Mouse (Mus musculus) heart, postnatal 25 days (tissue): ENCODE results near the gene Rftn1. TPM values are rescaled to one million over a fixed set of nuclear protein-coding genes. Genes with fewer than 3 reads are reported as not detected.

ENCODE experiments used
- DNase-seq: peaks from one replicate; pipeline ENCODE4 v3.0.0; 2022; ENCODE audit warnings: low spot score
- intact Hi-C: fragments of 180-260 bp; cut with DNase I; formaldehyde crosslinking; loops from one replicate; pipeline ENCODE4 v1.15.1; 2025
- total RNA-seq, 2 experiments: library from RNA; stranded (reverse); gene quantifications; 2 replicates each; pipeline ENCODE4 v1.2.3; 2021

The Rftn1 gene
- total RNA-seq, 2 experiments from 2014 or later, result 50.3 to 51.5 TPM

DNA sequence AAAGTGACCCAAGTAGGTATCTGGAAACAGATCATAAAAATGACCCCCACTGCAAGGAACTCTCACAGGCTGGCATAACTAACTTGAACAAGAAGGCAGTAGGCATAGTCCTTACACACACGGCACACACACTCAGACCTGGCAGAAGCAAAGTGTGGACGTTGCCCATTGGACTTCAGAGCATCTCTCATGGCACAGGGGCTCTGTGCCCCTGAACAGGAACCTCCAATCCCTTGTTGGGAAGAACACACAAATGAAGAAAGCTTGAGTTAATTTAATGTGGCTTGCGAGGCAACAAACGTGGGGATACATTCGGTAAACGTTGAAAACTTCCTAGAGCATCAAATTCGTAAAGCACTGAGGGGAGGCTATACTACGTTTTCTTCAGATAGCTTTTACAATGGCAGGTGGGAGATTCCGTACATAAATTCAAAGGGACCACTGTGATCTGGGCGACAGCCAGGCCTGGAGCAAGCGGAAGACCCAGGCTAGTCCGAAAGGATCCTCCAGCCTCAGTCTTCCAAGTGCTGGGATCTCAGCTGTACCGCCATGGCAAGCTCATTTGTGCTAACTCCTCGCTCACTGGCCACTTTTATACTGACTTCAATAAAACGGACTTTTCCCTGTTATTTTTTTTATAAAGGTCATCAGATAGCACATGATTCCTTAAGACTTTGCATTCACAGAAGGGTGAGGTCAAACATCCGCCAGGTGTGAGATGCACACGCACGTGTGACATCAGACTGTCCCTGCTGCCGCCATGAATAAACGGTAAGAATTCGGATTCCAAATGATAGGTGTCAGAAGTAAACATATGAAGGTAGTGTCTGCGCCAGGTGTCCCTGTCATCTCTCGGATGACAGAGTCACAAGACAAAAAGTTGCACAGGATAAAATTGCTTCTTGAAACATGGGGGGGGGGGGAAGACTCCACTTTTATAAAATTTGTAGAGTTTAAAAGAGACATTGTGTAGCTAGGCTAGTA is 117.2 kb downstream of the Rftn1 start:
- intact Hi-C loops, result no loop called here
- no peak for DNase-seq

DNA sequence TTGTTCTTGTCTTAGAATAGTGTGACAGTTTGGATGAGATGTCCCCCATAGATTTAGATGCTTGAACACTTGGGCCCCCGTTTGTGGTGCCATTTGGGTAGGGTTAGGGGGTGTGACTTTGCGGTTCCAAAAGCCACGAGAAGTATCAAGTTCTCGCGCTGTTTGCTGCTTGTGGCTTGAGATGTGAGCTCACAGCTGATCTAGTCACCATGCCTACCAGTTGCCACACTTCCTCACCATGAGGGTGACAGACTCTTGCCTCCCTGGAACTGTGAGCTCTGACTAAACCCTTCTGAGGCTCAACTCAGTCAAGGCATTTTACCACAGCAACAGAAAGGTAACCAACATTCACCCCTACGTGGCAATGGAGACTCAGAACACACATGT is 118.9 kb downstream of the Rftn1 start:
- DNase-seq, result no peak

DNA sequence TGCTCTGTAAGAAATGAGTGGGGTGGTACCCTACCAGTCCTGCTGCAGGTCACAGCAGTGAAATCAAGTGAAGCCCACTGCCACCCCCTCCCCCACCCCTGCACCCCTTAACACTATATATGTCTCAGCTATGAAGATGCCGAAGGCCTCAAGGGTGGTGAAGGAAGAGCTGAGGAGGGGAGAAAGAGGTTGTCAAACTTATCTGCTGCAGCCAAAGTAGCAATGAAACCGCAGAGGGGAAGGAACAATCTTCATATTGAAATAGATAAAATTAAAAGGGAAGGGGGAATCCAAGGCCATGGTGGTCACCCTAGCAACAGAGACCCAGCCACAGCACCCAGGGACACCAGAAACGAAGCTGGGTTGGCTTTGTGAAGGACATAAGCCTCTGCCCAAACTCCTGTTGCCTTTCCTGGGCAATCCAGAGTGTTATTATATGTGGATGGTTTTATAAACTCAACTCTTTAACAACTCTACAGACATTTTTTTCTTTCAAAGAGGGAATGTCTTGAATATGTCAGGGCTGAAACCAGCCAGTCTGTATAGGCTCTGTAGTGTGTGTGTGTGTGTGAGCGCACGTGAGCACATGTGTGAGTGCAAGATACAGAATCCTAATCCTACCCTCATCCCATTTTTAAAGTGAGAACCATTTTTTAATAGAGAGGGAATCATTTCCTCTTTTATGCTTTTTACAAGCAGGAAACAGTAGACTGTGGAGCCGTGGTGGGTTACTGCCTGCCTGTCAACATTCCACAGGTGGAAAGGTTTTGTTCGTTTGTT is 119.5 kb downstream of the Rftn1 start:
- no peak for DNase-seq
- intact Hi-C loops, result no loop called here

More for the DNA sequence above, 118.9 kb downstream of the Rftn1 start:
- intact Hi-C loops, result no loop called here

DNA sequence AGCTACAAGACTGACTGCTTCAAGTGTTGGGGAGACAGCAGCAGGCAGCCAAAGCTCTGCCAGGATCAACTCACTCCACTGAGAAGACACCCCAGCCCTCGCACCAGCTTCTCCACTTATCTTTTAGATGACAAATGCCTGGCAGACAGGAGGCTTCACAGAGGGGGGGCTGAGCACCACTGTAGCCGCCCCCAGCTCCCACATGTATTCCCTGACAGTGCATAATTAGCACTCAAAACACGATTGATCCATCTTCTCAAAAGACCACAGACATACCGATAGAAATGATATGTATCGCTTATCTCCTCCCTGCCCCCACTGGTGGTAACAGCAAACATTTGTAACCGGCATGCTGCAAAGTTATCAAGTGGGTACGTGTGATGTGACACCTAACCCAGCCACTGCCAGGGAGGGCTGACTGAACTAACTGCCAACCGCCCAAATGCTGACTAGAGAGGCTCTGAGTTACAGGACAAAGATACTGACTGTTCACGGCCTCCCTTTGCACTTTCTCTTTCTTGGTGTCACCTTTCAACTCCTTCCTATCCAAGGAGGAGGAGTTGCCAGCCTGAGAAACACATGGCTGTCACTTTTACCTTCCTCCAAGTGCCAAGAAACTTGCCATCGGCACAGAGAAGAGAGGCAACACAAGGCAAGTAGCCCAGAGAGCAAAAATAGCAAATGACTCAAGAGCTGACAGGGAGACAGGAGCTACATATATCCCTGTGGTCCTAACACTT is 120.4 kb downstream of the Rftn1 start:
- DNase-seq, result no peak
- intact Hi-C loops, result no loop called here

DNA sequence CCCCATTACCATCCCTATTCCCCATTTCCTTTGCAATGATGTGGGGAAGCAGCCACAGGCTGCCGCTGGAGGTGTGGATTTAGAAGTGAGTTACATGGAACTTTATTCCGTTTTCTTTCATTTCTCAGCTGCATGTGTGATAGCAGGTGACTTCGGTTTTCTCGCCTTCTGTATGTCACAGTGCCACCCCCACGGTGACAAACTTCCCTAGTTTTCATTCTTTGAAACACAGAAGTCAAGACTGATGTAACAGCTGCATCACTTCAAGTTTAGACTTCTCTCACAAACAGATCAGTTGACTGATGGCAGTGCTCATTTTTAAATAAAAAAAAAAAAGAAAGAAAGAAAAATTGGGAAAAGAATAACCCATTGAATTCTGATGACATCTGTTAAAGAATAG is 121.3 kb downstream of the Rftn1 start:
- DNase-seq, result no peak
- intact Hi-C loops, result no loop called here

DNA sequence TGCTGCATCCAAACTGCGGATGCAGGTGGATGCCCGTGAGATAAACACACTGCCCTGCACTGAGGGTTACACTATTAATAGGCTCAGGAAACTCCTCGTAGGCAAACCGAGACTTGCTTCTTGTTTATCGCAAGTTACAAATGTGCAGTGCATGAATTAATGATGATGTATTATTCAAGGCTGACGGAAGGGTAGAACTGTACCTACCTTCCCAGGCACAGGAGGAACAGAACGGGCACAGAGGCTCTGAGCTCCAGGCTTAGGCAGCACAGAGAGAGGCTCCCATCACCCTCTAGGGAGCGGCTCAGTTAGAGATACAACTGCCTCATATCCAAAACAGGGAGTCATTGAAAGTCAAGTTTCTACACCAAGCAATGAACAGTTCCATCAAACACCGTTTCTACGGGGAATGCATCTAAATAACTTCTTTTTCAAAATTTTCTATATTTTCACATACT is 121.8 kb downstream of the Rftn1 start:
- intact Hi-C loops, result no loop called here
- no peak for DNase-seq

DNA sequence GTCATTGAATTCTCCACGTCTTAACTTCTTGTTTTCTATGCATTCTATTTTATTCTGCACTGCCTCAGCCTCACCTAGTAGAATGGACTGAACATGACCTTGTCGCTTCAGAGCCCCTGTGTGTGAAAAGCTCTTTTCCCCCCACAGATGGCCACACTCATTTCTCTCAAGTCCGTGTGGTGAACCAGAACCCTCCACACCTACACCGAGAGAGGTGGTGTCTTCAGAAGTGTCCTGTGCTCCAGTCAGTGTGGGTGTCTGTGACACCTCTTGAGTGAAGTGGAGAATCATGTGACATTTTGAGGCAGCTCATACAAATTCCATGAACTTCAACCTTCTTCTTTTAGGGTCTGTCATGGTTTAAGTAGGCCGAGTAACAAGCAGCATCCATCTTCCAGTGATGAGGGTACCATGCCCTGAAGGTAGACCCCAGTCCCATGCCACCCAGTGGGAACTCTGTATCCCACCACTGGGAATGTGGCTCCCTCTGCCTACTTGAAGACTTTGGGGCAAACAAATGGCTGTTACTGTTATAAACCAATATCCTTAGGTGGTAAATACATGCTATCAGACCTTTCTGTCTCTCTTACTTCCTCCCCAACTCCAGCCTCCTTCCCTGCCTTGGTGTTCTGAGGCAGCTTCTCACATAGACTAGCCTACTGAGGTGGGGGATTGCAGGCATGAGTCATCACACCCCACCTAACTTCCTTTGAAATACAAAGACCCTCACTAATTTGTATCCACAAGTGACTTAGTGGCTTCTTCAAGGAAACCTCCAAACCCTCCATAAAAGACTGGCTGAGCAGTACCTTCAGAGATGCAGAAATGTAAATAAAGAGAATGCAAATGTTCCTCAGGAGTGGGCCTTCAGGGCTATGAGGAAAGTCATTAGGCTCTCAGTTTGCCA is 122.4 kb downstream of the Rftn1 start:
- intact Hi-C loops, result no loop called here
- DNase-seq, result no peak

DNA sequence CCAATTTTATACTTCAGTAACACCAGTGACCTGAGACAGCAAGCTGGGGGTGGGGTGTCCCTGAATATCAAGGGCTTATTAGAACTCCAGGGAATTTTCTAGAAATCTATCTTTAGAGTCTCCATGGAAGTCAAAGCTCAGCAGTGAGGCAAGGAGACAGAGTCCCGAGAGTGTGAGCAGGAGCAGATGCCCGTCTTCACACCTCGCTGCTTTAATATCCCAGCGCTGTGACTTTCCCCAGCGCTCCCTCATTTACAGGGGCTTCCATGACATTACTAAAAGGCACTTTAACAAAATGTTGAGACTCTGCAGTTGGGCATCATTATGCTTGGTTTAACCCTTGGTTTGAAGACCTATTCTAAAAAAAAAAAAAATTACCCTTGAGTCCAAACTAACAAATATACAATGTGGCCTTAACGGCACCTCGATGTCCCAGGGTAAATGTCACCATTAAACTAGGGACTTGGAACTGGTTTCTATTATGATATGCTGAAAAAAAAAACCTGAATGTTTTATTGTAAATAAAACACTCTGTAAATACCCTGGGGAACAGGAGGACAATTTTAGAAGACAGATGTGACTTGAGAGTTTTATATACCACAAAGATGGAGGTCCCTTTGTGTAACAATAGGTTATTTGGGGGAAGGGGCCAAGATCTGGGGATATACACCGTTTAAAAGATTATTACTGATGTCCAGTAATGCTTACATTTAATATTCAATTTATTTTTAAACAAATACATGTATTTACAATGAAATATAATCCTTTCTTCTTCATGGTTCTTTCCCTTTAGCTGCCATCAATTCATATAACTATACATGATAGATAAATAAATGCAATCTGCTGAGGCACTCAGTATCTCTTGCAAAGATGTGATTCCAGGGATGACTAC is 123.4 kb downstream of the Rftn1 start:
- no peak for DNase-seq
- intact Hi-C loops, result no loop called here

DNA sequence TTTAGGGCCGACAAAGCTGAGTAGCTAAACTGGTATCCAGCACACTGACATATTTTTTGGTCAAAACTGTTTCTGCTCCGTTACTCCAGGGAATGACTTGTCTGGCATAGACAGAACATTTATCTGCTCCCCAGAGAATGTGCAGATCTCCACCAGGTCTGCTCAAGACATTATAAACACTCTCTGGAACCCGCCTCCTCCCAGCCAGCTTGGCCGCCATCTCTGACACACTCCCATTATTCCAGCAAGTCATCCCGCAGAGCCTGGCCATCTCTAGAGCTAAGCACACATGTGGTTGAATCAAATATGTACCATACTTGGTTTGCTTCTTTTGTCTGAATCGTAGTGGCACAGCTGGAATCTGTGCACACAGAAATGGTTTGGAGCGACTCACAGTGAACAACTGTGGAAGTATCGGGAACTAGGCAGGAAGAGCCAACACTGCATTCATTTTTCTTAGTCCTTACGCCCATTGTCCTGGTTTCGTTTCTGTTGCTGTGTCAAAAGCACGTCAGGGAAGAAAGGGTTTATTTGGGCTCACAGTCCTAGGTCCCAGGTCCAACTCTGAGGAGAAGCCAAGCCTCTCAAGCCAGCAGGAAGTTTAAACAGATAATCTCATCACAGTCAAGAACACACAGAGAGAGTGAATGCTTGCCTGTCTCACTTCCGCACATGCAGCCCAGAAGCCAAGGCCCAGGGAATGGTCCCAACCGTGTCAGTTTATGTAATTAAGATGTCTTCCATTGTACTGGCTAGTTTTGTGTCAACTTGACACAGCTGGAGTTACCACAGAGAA is 126.4 kb downstream of the Rftn1 start:
- peak; percentile 29 for DNase-seq
- intact Hi-C loops, result no loop called here

DNA sequence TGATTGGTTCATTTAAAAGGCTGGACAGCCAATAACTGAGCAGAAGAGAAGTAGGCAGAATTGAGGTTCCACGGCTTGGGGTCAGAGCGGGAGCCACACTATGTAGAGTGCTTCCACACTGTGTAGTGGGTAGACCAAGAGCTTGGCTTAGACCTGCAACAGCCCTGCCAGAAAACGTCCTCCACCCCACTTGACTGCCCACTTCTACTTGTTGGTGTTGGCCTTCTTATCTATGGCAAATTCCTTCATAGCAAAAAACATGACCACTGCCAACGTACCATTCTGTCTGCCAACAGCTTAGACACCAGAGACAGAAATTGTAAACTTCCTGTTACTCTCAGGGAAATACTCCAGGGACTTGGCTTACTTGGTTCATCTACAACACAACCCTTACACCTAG is 127.8 kb downstream of the Rftn1 start:
- DNase-seq, result peak; percentile 22
- intact Hi-C loops, result no loop called here

DNA sequence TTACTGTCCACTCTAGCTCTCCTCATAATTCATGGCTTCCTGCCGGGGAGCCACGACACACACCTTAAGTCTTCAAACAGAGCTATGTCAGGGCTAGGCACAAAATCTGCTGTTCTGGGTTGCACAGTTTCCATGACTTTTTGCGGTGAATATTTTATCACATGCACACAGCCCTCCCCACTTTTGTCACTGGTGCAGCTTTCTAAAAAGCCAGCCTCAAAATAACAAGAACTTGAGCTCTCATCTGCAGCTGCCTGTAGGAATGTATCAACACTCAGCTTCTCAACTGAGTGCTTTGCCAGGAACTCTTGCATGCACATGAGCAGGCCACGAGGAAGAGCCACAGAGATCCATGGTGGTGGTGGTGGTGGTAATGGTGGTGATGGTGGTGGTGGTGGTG is 129.0 kb downstream of the Rftn1 start:
- intact Hi-C loops, result no loop called here
- DNase-seq, result no peak

DNA sequence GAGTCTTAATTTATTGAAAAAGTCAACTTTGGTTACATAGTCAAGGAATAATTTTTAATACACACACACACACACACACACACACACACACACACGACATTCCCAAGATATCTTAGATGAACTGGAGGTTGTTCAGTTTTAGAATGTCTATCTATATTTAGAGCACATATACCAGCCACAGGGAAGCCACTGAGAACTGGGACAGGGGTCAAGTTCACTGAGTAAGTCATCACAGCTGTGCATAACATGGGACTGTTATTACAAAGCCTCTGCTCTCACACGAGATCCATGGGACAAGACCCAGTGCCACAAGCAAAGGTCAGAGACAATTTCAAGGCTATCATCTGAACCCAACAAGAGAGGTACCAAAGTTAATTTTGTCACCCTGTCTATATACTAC is 130.3 kb downstream of the Rftn1 start:
- no peak for DNase-seq
- intact Hi-C loops, result no loop called here

DNA sequence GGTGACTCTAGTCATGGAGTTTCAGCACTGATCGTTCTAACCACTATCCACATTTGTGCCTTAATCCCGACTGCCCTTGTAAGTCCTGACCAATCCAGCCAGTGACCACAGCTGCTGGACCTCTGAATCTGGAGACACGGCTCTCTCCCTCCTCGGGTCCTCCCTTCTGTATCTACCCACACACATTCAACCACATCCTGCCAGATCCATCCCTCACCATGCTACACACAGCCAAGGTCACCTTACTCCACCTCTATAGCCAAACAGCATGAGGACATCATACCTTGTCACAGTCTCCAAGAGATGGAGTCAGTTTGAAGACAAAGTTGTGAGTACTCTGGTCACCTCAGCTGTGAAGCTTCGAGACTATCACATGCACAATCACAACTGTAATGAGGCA is 131.1 kb downstream of the Rftn1 start:
- DNase-seq, result no peak
- intact Hi-C loops, result loop anchor here (5.0 kb wide), 1 partner anchor 133 kb away; the partner anchor contains the start of gene Rftn1

DNA sequence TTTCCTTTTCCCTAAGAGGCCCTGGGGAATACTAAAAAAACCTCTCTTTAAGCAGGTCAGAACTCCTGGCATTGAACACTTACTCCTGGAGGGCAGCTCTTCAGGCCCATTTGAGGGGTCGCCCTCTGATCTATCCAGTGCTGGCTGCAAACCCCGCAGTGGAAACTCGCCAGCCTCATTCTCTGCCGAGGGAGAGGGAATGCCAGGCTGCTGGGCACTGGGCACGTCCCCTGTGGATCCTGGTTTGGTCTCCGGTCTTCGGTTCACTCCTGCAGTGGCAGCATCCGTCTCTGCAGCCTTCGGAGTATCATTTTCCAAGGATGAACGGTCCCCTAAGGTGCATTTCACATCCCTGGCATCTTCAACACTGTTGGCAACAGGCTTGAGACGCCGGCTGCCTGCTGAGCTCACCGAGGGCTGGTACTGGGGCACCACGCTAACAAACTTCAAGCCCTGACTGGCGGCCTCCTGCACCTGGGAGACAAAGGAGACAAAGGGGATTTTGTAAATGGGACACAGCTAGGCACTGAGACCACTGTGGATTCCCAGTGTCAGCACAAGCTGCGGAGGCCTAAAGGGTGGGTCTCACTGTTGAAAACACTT is 135.2 kb downstream of the Rftn1 start:
- intact Hi-C loops, result loop anchor here (5.0 kb wide), 1 partner anchor 137 kb away; the partner anchor contains the start of gene Rftn1
- DNase-seq, result no peak

DNA sequence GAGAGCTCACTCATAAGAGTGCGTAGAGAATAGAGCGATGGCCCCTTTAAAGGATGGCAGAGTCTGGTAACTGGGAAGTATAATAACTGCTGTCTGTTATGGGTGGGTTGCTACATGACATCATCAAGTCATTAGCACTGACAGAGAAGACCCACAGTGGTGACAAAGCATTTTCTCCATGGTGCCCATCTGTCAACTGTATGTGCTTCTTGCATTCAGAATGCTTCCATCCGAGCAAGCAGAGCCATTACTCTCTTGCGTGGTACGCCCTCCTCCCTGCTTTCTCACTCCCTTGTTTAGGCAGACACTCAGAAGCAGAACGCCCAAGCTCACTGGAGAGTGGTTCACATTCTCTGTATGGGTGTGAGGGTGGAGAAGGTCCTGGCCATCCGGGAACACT is 135.9 kb downstream of the Rftn1 start:
- DNase-seq, result no peak
- intact Hi-C loops, result loop anchor here (5.0 kb wide), 1 partner anchor 68 kb away; no protein-coding TSS in a partner anchor

DNA sequence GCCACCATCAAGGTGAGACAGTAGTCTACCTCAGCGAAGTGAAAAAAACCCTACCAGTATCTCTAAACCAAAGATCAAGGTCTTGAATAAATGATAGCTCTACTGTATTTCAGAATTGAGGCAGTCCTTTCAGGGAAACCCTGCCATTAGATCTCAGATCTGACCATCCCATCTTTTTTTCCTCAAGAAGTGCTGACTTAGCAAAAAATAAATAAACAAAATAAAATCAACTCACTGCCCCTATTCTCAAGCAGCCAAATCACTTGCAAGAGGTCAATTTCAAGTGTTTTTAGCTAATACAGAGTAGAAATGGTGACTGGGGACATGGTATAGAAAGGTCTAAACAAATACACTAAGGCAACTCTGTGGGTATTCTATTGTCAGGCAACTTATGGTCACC is 136.5 kb downstream of the Rftn1 start:
- DNase-seq, result no peak
- intact Hi-C loops, result loop anchor here (5.0 kb wide), 1 partner anchor 68 kb away; no protein-coding TSS in a partner anchor
